Mouse (Mus musculus): ENCODE measurements around the gene Klhl23. TPM values are rescaled to one million over a fixed set of nuclear protein-coding genes. Genes with fewer than 3 reads are reported as not detected.

The Klhl23 gene
- total and polyA plus RNA-seq, 2 experiments from 2014 or later = 43.0 to 129 TPM

GRCm38 (mm10) chr2:69822361-69823128, 801 bp downstream of the Klhl23 start:
- DNase-seq (ENCODE audit: low spot score) (peak; percentile 63), ATAC-seq (ENCODE audit: insufficient read depth, low read depth) (peak; percentile 81)
- Histone ChIP-seq H3K27me3 (ENCODE audit: control insufficient read depth, insufficient read depth, low read length) (no peaks in the 10 kb centered on the region), H3K4me1 (ENCODE audit: control insufficient read depth, insufficient read depth) (0 out of 2 replicates have a peak, but pooled peaks cover 9% of the 10 kb centered on the region), H3K27ac (ENCODE audit: low read depth) (peak overlapping the region; percentile 97), H3K36me3 (replicated peaks; ENCODE audit: control insufficient read depth, insufficient read depth, low read length) (peaks cover 7% of the 10 kb centered on the region), H3K9ac (replicated peaks; ENCODE audit: low read depth, low read length) (peak overlapping the region; percentile 96), H3K4me3 (ENCODE audit: low read depth, low read length) (peak overlapping the region; percentile 96), H3K9me3 (replicated peaks; ENCODE audit: control insufficient read depth, low read length) (no peaks in the 10 kb centered on the region), H3K4me2 (ENCODE audit: low read depth, low read length) (peak overlapping the region; percentile 92)
- WGBS = under 1% methylated on average over 55 of the region's 80 CpGs
- no peak for TF ChIP-seq EP300 (IDR thresholded peaks at IDR 0.05; ENCODE audit: low read depth)
- no peak for TF ChIP-seq CTCF (IDR thresholded peaks at IDR 0.05; ENCODE audit: low read depth)

- WGBS = 2% methylated on average over 45 of the region's 45 CpGs
- no peaks in the 10 kb centered on the region for H3K9me3 ChIP-seq (replicated peaks; ENCODE audit: control insufficient read depth, low read length)
- peak; percentile 34 for DNase-seq (ENCODE audit: low spot score)
Observed at GRCm38 (mm10) chr2:69823129-69823677, 1.5 kb downstream of the Klhl23 start.

GRCm38 (mm10) chr2:69825898-69826297, 4.2 kb downstream of the Klhl23 start:
- Histone ChIP-seq H3K4me3 (ENCODE audit: low read depth, low read length) (no peak overlapping the region), H3K9ac (replicated peaks; ENCODE audit: low read depth, low read length) (no peak overlapping the region), H3K36me3 (replicated peaks; ENCODE audit: control insufficient read depth, insufficient read depth, low read length) (peaks cover 33% of the 10 kb centered on the region), H3K27me3 (ENCODE audit: control insufficient read depth, insufficient read depth, low read length) (no peaks in the 10 kb centered on the region), H3K9me3 (replicated peaks; ENCODE audit: control insufficient read depth, low read length) (no peaks in the 10 kb centered on the region), H3K4me1 (ENCODE audit: control insufficient read depth, insufficient read depth) (0 out of 2 replicates have a peak, but pooled peaks cover 9% of the 10 kb centered on the region), H3K27ac (ENCODE audit: low read depth) (peak overlapping the region; percentile 16; the same call in 1 of the 2 replicates), H3K4me2 (ENCODE audit: low read depth, low read length) (no peak overlapping the region)
- 72% methylated on average over 10 of the region's 10 CpGs for WGBS
- DNase-seq (ENCODE audit: low spot score) (no peak), ATAC-seq (ENCODE audit: insufficient read depth, low read depth) (no peak)
- TF ChIP-seq EP300 (IDR thresholded peaks at IDR 0.05; ENCODE audit: low read depth) = no peak
- TF ChIP-seq CTCF (IDR thresholded peaks at IDR 0.05; ENCODE audit: low read depth) = no peak

More at GRCm38 (mm10) chr2:69823129-69823677, 1.5 kb downstream of the Klhl23 start:
- H3K4me1 ChIP-seq (ENCODE audit: control insufficient read depth, insufficient read depth) = 0 out of 2 replicates have a peak, but pooled peaks cover 9% of the 10 kb centered on the region
- ATAC-seq (ENCODE audit: insufficient read depth, low read depth) = peak; percentile 65
- H3K4me3 ChIP-seq (ENCODE audit: low read depth, low read length) = peak overlapping the region; percentile 96
- peak overlapping the region; percentile 92 for H3K4me2 ChIP-seq (ENCODE audit: low read depth, low read length)
- TF ChIP-seq CTCF (IDR thresholded peaks at IDR 0.05; ENCODE audit: low read depth) (no peak), EP300 (IDR thresholded peaks at IDR 0.05; ENCODE audit: low read depth) (no peak)
- H3K27me3 ChIP-seq (ENCODE audit: control insufficient read depth, insufficient read depth, low read length) = no peaks in the 10 kb centered on the region
- peak overlapping the region; percentile 96 for H3K9ac ChIP-seq (replicated peaks; ENCODE audit: low read depth, low read length)
- peak overlapping the region; percentile 97 for H3K27ac ChIP-seq (ENCODE audit: low read depth)
- peaks cover 11% of the 10 kb centered on the region for H3K36me3 ChIP-seq (replicated peaks; ENCODE audit: control insufficient read depth, insufficient read depth, low read length)

- no peak overlapping the region for H3K9ac ChIP-seq (replicated peaks; ENCODE audit: low read depth, low read length)
- TF ChIP-seq CTCF (IDR thresholded peaks at IDR 0.05; ENCODE audit: low read depth) (no peak), EP300 (IDR thresholded peaks at IDR 0.05; ENCODE audit: low read depth) (no peak)
- ATAC-seq (ENCODE audit: insufficient read depth, low read depth) (no peak), DNase-seq (ENCODE audit: low spot score) (no peak)
- 0 out of 2 replicates have a peak, but pooled peaks cover 9% of the 10 kb centered on the region for H3K4me1 ChIP-seq (ENCODE audit: control insufficient read depth, insufficient read depth)
- peaks cover 38% of the 10 kb centered on the region for H3K36me3 ChIP-seq (replicated peaks; ENCODE audit: control insufficient read depth, insufficient read depth, low read length)
- H3K9me3 ChIP-seq (replicated peaks; ENCODE audit: control insufficient read depth, low read length) = no peaks in the 10 kb centered on the region
- no peaks in the 10 kb centered on the region for H3K27me3 ChIP-seq (ENCODE audit: control insufficient read depth, insufficient read depth, low read length)
- no peak overlapping the region for H3K4me2 ChIP-seq (ENCODE audit: low read depth, low read length)
- H3K4me3 ChIP-seq (ENCODE audit: low read depth, low read length) = no peak overlapping the region
- WGBS = 73% methylated on average over 2 of the region's 2 CpGs
- H3K27ac ChIP-seq (ENCODE audit: low read depth) = peak overlapping the region; percentile 44; the same call in 1 of the 2 replicates
Observed at GRCm38 (mm10) chr2:69826380-69826779, 4.6 kb downstream of the Klhl23 start.

GRCm38 (mm10) chr2:69828031-69828430, 6.3 kb downstream of the Klhl23 start:
- no peak for ATAC-seq (ENCODE audit: insufficient read depth, low read depth)
- Histone ChIP-seq H3K4me3 (ENCODE audit: low read depth, low read length) (no peak overlapping the region), H3K9me3 (replicated peaks; ENCODE audit: control insufficient read depth, low read length) (no peaks in the 10 kb centered on the region), H3K36me3 (replicated peaks; ENCODE audit: control insufficient read depth, insufficient read depth, low read length) (peaks cover 52% of the 10 kb centered on the region), H3K4me1 (ENCODE audit: control insufficient read depth, insufficient read depth) (0 out of 2 replicates have a peak, but pooled peaks cover 9% of the 10 kb centered on the region), H3K9ac (replicated peaks; ENCODE audit: low read depth, low read length) (no peak overlapping the region), H3K27ac (ENCODE audit: low read depth) (no peak overlapping the region), H3K4me2 (ENCODE audit: low read depth, low read length) (no peak overlapping the region), H3K27me3 (ENCODE audit: control insufficient read depth, insufficient read depth, low read length) (no peaks in the 10 kb centered on the region)
- TF ChIP-seq CTCF (IDR thresholded peaks at IDR 0.05; ENCODE audit: low read depth) = no peak
- DNase-seq (ENCODE audit: low spot score) = no peak
- WGBS = 47% methylated on average over 7 of the region's 7 CpGs
